Mouse (Mus musculus): ENCODE measurements around the gene Gucy1b1. TPM values are rescaled to one million over a fixed set of nuclear protein-coding genes. Genes with fewer than 3 reads are reported as not detected.

Gene Gucy1b1
- polyA plus RNA-seq, 1 experiment from 2014 or later: 66.7 TPM

DNA sequence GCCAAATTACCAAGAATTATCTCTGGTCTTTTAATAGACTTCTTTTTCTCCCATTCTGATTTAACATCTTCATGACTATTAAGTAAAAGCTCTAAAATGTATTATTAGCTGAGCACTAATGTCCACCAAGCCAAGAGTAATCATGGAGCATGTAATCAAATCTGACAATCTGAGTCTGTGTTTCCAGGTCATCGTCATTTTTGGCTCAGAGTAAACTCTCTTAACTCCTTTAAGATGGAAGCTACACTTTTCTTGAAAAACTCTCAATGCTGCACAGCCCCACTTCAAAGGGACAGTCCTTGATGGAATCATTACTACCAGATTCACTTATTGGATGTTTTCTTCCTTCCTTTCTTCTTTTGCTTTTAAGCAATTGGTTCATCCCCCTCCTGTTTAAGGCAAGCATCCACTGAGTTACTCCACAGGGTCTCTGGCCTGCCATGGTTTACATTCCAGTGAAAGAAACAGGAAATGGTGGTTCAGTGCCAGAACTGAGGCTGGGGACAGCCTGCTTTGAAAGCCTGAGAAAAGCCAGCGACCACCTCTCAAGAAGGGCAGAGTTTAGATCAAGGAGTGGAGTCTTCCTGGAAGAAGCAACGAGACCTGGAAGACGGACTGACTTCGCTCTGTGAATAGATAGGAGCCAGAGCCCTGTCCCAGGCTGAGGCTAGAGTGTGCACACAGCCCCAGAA, 20.1 kb downstream of the Gucy1b1 start:
- Histone ChIP-seq H3K27me3 (replicated peaks) (no peaks in the 10 kb centered on the region), H3K27ac (peak overlapping the region; percentile 84), H3K9ac (no peak overlapping the region), H3K4me2 (replicated peaks) (no peak overlapping the region), H3K4me1 (replicated peaks) (peaks cover 10% of the 10 kb centered on the region; the same call in 1 of the 2 replicates), H3K9me3 (no peaks in the 10 kb centered on the region), H3K36me3 (no peaks in the 10 kb centered on the region), H3K4me3 (replicated peaks) (no peak overlapping the region)
- peak; percentile 66 for ATAC-seq
- WGBS: 24% methylated on average over 5 of the region's 5 CpGs

DNA sequence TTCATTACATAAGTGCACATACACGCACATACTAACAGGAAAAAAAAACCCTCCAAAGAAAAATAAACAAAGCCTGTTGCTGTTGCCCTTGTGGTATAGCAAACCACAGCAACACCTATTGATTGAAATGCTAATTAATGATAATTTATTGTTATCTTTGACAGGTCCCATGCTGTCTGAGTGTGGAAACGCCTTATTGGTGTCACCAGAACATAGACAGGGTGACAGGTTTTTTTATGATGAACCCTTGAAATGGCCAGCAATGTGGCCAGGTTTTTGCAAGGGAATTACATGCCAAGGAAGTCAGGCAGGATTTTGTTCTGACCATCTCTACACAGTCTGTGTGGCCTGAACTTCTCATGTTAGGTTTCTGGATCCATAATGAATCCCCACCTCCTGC, 22.5 kb downstream of the Gucy1b1 start:
- Histone ChIP-seq H3K27ac (peak overlapping the region; percentile 52), H3K9ac (no peak overlapping the region), H3K4me1 (replicated peaks) (peaks cover 10% of the 10 kb centered on the region; the same call in 1 of the 2 replicates), H3K4me3 (replicated peaks) (no peak overlapping the region), H3K9me3 (no peaks in the 10 kb centered on the region), H3K36me3 (no peaks in the 10 kb centered on the region), H3K4me2 (replicated peaks) (no peak overlapping the region), H3K27me3 (replicated peaks) (no peaks in the 10 kb centered on the region)
- WGBS: 48% methylated on average over 2 of the region's 2 CpGs
- ATAC-seq: no peak

DNA sequence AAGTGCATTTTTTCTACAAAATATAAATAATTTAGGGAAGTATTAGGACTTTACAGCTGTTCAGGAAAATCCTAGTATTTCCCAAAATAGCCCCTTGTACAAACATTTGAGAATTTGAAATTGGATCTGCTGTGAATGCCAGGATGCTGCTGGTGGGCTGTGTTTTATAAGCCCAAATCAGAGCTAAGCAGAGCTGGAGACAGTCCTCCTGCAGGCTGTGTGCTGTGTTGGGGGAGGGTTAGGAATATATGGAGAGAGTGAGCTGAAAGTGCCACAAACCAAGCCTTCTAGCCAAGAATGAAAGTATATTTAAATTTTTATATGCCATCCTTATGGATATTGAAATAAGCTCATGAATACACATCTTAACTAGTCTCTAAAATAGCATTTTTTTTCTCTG, 23.0 kb downstream of the Gucy1b1 start:
- Histone ChIP-seq H3K36me3 (no peaks in the 10 kb centered on the region), H3K4me2 (replicated peaks) (no peak overlapping the region), H3K27me3 (replicated peaks) (no peaks in the 10 kb centered on the region), H3K9ac (no peak overlapping the region), H3K9me3 (no peaks in the 10 kb centered on the region), H3K27ac (peak overlapping the region; percentile 52; the same call in 1 of the 2 replicates), H3K4me3 (replicated peaks) (no peak overlapping the region), H3K4me1 (replicated peaks) (peaks cover 10% of the 10 kb centered on the region; the same call in 1 of the 2 replicates)
- peak; percentile 42; the same call in 1 of the 2 replicates for ATAC-seq

DNA sequence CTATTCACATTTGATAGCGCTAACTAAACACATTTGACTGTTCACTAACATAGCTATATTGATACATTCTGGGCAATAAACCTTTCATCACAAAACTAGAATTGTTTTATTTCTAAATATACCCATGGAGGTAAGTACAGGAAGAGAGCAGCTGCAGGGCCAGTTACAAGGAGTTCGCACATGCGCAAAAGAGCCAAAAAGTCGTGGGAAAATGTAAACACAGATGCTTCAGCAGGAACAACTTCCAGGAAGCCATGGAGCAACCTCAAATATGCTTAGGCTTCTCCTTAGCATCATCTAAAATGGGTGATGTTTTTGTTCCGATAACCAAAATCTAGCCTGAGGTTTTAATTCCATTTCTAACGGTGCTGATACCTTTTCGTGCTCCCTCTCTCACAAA, 25.8 kb downstream of the Gucy1b1 start:
- Histone ChIP-seq H3K36me3 (no peaks in the 10 kb centered on the region), H3K4me1 (replicated peaks) (no peaks in the 10 kb centered on the region), H3K4me2 (replicated peaks) (no peak overlapping the region), H3K4me3 (replicated peaks) (no peak overlapping the region), H3K27ac (peak overlapping the region; percentile 72), H3K9me3 (no peaks in the 10 kb centered on the region), H3K27me3 (replicated peaks) (no peaks in the 10 kb centered on the region), H3K9ac (no peak overlapping the region)
- no peak; the same call in 1 of the 2 replicates for ATAC-seq
- 38% methylated on average over 7 of the region's 7 CpGs for WGBS

DNA sequence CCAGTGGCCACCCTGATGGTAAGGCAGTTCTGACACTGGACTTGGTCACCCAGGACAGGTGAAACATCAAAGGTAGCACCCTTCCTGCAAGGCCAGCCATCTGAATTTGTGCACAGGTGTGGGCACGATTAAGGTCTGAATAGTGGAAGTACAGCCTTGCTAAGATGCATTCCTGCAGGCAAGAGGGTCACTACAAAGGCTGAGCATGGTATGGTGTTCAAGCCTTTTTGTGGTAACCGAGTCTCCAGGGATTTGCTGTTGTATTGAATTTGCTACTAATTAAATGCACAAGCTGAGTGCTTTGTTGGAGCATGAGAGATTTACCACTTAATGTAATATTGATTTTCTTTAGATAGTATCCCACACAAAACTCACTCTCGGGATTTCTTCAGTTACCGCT, 26.4 kb downstream of the Gucy1b1 start:
- no peak for ATAC-seq
- H3K9me3 ChIP-seq: no peaks in the 10 kb centered on the region
- H3K27me3 ChIP-seq (replicated peaks): no peaks in the 10 kb centered on the region
- no peak overlapping the region for H3K4me3 ChIP-seq (replicated peaks)
- WGBS: 80% methylated on average over 4 of the region's 4 CpGs
- no peaks in the 10 kb centered on the region for H3K36me3 ChIP-seq
- no peak overlapping the region for H3K4me2 ChIP-seq (replicated peaks)
- no peaks in the 10 kb centered on the region for H3K4me1 ChIP-seq (replicated peaks)
- no peak overlapping the region for H3K9ac ChIP-seq
- peak overlapping the region; percentile 28 for H3K27ac ChIP-seq

DNA sequence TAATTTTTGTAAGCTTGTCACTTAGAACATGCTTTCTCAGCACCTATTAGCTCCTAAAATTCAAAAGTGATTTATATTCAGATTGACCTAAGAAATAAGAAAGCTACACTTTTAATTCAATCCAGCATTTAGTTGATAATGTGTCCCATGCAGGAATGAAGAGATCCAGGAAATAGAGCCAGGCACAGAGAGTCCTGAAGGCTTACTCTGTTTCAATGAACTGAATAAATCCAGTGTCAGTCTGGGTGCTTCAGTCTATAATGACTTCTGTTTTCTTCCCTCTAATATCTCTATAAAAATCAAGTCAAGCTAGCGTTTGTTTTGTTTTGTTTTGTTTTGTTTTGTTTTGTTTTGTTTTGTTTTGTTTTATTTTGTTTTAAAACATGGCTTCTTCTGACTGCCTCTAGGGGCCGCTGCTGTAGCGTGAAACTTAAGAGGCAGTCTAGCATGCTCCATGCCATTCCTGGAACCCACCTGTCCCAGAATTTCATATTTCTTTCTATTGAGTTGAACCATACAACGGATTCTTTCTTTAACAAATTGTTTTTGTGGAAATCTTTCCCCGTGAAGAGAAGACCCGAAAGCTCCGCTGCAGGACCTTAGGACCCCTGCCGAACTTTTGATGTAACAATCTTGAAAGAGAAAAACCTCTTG, 27.3 kb downstream of the Gucy1b1 start:
- H3K4me3 ChIP-seq (replicated peaks): no peak overlapping the region
- no peak overlapping the region for H3K4me2 ChIP-seq (replicated peaks)
- H3K9me3 ChIP-seq: no peaks in the 10 kb centered on the region
- no peaks in the 10 kb centered on the region for H3K36me3 ChIP-seq
- H3K27me3 ChIP-seq (replicated peaks): no peaks in the 10 kb centered on the region
- no peak for ATAC-seq
- H3K27ac ChIP-seq: no peak overlapping the region
- no peak overlapping the region for H3K9ac ChIP-seq
- 31% methylated on average over 8 of the region's 8 CpGs for WGBS
- H3K4me1 ChIP-seq (replicated peaks): no peaks in the 10 kb centered on the region

DNA sequence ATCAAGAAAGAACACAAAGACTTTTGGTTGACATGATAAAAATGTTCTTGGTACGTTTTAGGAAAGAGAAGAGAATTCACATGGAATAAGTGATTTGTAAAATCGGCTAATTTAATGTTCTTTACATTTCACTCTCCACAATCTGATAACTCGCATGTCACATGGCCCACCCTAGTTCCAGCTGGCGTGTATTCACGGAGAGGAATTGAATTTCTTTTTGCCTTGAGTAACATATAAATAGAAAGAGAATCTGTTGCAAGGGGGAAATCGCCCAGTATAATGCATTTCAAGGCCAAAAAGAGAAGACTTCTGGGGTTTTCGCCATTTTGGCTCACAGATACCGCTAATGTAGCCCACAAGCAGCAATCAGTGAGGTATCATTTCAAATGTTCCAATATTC, 28.4 kb downstream of the Gucy1b1 start:
- 85% methylated on average over 8 of the region's 8 CpGs for WGBS
- Histone ChIP-seq H3K9me3 (no peaks in the 10 kb centered on the region), H3K36me3 (no peaks in the 10 kb centered on the region), H3K4me1 (replicated peaks) (no peaks in the 10 kb centered on the region), H3K27ac (no peak overlapping the region), H3K4me2 (replicated peaks) (no peak overlapping the region), H3K4me3 (replicated peaks) (no peak overlapping the region), H3K27me3 (replicated peaks) (no peaks in the 10 kb centered on the region), H3K9ac (no peak overlapping the region)
- no peak for ATAC-seq

DNA sequence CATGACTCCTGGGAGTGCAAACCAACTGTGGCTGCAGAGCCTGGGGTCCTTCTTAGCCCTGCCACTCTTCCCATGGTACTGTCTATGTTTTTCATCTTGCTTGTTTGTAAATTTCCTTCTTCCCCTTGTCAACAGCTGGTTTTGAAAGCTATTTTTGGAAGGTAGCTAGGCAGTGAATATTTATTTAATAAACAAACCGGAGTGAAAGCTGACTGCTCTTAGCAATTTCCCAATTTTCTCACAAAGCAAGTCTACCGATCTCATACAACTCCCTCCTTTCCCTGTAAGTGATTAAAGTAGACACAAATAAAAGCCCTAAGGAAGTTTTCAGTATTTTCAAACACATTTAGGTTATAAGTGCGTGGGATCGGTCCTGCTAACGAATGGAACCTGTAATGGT, 29.6 kb downstream of the Gucy1b1 start:
- no peak for ATAC-seq
- H3K36me3 ChIP-seq: no peaks in the 10 kb centered on the region
- H3K4me3 ChIP-seq (replicated peaks): no peak overlapping the region
- no peak overlapping the region for H3K27ac ChIP-seq
- H3K9me3 ChIP-seq: no peaks in the 10 kb centered on the region
- H3K9ac ChIP-seq: no peak overlapping the region
- no peaks in the 10 kb centered on the region for H3K27me3 ChIP-seq (replicated peaks)
- no peak overlapping the region for H3K4me2 ChIP-seq (replicated peaks)
- no peaks in the 10 kb centered on the region for H3K4me1 ChIP-seq (replicated peaks)
- 74% methylated on average over 5 of the region's 5 CpGs for WGBS

DNA sequence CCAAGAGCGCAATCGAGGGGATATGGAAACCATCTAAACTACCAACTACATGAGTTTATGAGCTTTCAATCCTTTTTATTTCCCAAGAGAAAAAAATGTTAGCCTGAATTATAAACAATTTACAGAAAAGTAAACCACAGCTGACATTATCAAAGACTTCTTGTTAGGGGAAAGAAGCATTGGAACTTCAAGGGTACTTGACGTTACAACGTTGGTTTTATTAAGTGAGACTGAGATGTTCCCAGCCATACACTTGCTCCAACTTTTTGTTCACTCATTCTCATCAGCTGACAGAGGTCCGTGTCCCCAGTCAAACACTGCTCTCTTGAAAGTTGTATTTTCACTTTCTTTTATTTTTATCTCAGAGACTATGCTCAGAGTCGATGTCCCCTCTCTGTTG, 30.8 kb downstream of the Gucy1b1 start:
- no peak overlapping the region for H3K27ac ChIP-seq
- no peaks in the 10 kb centered on the region for H3K36me3 ChIP-seq
- no peak for ATAC-seq
- H3K27me3 ChIP-seq (replicated peaks): no peaks in the 10 kb centered on the region
- H3K9me3 ChIP-seq: no peaks in the 10 kb centered on the region
- H3K9ac ChIP-seq: no peak overlapping the region
- H3K4me1 ChIP-seq (replicated peaks): no peaks in the 10 kb centered on the region
- no peak overlapping the region for H3K4me2 ChIP-seq (replicated peaks)
- WGBS: 51% methylated on average over 6 of the region's 6 CpGs
- no peak overlapping the region for H3K4me3 ChIP-seq (replicated peaks)

DNA sequence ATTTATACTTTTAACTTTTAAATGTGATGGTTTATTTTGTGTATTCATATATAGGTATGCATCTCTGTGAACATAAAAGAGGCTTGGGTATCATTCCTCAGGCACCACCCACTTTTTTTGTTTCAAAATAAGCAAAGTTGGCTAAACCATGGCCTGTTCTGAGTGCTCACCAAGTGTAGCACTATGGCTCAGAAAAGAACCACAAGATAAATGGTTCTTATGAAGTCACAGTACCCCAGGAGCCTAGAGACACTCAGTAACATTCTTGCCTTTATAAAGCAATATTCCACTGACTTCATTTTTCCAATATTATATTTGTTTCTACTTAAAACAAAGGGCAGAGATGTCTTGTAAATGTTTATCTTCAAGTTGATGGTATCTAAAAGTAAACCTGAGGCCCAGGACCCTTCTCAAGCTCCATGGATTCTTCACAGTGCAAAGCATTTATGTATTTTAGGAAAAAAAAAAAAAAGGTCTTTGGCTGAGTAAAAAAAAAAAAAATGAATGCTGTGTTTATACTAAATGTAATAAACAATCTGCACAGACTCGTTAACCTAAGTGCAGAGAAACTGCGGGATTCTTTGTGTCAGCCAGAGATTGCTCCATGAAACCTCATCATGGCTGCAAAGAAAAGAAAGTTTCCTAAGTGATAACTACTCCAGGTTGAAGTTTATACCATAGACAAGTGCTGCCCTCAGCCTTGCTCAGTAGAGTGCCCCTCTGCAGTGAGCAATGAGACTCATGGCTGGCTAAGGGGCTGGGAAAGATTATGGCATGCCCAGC, 38.0 kb downstream of the Gucy1b1 start:
- Histone ChIP-seq H3K4me1 (replicated peaks) (no peaks in the 10 kb centered on the region; the same call in 1 of the 2 replicates), H3K27ac (0 out of 2 replicates have a peak overlapping the region, but pooled peaks have one; percentile 18), H3K36me3 (no peaks in the 10 kb centered on the region), H3K27me3 (replicated peaks) (no peaks in the 10 kb centered on the region), H3K4me2 (replicated peaks) (no peak overlapping the region), H3K4me3 (replicated peaks) (no peak overlapping the region), H3K9ac (no peak overlapping the region), H3K9me3 (no peaks in the 10 kb centered on the region)
- no peak; the same call in 1 of the 2 replicates for ATAC-seq
- WGBS: 36% methylated on average over 2 of the region's 2 CpGs

DNA sequence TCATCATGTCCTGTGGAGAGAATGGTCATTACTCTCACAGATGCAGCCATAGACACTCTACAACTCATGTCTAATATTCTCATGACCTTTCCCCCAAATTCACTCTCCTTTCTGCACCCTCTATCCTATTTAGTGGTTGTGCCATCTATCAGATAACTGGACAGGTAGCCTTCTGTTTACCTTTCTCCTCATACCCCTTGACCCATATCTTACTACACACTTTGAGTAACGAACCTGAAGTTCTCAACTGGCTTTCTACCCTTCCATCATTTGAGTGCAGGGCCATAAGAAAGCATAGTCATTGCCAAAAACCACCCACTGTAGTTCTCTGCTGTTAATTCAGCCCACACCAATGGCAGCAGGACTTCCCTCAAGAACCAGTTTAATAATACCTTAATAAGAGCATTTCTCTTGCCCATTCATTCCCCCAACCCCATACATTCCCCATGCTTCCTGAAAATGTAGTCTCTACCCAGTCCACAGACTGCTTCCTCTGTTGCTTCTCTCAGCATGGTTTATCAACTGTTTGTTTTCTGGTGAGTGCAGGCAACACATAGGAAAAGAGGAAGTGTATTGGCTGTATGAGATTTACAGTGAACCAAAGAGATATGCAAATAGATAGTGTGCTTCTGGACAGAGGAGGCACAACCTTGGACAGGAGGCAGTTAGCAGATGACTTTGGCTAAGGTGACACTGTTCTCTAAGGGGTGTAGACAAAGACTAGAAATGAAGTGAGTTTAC, 44.3 kb downstream of the Gucy1b1 start:
- Histone ChIP-seq H3K9ac (no peak overlapping the region), H3K9me3 (no peaks in the 10 kb centered on the region), H3K27ac (no peak overlapping the region), H3K4me3 (replicated peaks) (no peak overlapping the region), H3K27me3 (replicated peaks) (no peaks in the 10 kb centered on the region), H3K4me2 (replicated peaks) (no peak overlapping the region), H3K4me1 (replicated peaks) (no peaks in the 10 kb centered on the region), H3K36me3 (no peaks in the 10 kb centered on the region)
- WGBS: 68% methylated on average over 1 of the region's 1 CpGs
- no peak for ATAC-seq

DNA sequence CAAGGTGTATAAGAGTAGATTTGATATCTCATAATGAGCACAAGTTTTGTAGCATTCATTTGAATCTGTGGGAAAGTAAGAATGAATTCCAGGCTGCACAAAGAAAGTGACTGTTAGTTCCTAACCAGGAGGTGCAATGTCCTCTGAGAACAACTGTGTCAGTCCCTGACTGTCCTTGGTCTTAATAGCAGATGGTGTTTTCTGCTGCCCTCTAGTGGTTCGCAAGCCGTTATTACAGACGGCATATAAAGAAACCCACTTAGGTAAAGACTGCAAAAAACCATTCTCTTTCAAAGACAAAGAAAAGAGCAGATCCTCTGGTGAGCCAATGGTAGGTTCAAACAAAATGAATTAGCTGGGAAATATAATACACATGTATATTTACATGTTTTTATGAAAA, 45.3 kb downstream of the Gucy1b1 start:
- H3K27me3 ChIP-seq (replicated peaks): no peaks in the 10 kb centered on the region
- H3K4me2 ChIP-seq (replicated peaks): no peak overlapping the region
- no peak overlapping the region for H3K9ac ChIP-seq
- H3K27ac ChIP-seq: no peak overlapping the region
- H3K36me3 ChIP-seq: no peaks in the 10 kb centered on the region
- 2% methylated on average over 3 of the region's 3 CpGs for WGBS
- no peaks in the 10 kb centered on the region for H3K4me1 ChIP-seq (replicated peaks)
- no peak overlapping the region for H3K4me3 ChIP-seq (replicated peaks)
- 0 out of 2 replicates have a peak, but pooled peaks have one; percentile 75 for ATAC-seq
- H3K9me3 ChIP-seq: no peaks in the 10 kb centered on the region

Measured in intestine, embryonic 15.5 days (tissue).